Comparison of ENCODE assay signal across 21 mouse cellular contexts in the genomic region with DNA sequence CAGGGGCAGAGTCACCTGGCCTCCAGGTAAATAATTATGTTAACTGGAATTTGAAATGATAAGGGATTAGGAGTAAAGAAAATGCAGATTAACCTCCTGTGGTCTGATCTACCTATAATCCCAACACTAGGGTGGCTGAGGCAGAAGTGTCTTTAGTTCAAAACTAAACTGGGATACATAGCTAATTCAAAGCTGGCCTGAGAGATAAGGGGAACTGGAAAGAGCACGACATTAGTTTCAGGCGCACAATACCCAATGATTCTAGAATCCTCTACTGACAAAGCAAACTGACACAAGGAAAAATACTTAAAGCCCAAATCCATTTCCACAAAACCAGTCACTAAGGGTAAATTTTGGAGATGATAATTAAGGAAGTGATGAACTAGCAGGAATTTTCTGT. TPM values are rescaled to one million over a fixed set of nuclear protein-coding genes. Genes with fewer than 3 reads are reported as not detected.
DNase-seq lines count a peak whose midpoint lies in the region; ATAC-seq and TF ChIP-seq lines count a peak whose summit lies in the region.
"Had no signal": no experiment of that assay in that cellular context is flagged by ENCODE, and none has a peak within 500 bp of the region (broad histone marks: within the 10 kb centered on the region; RNA-seq: fewer than 3 reads in every experiment).

No protein-coding gene starts in this region.

- H3K27ac ChIP-seq in liver, embryonic 14.5 days = no peak overlapping the region
- H3K27ac ChIP-seq in liver, postnatal 0 days (ENCODE audit: low read depth) = no peak overlapping the region
- no peak overlapping the region for H3K27ac ChIP-seq in MEL (ENCODE audit: control insufficient read depth, low read depth, low read length)
- H3K27ac ChIP-seq: embryonic facial prominence, embryonic 13.5 days; embryonic facial prominence, embryonic 15.5 days; forebrain, embryonic 13.5 days; forebrain, embryonic 15.5 days had no signal

- no peaks in the 10 kb centered on the region; a peak in 1 of 4 replicates for H3K4me1 ChIP-seq in liver, embryonic 14.5 days (replicated peaks; ENCODE audit: control insufficient read depth in 2 of 2, insufficient read depth in 2 of 2, low read length in 1 of 2)
- no peaks in the 10 kb centered on the region for H3K4me1 ChIP-seq in liver, postnatal 0 days (ENCODE audit: insufficient read depth)
- H3K4me1 ChIP-seq in MEL (ENCODE audit: control insufficient read depth in 1 of 2, insufficient read depth in 2 of 2, low read length in 2 of 2) = peaks cover 5 to 11% of the 10 kb centered on the region in 2 experiments; a peak in 3 of 4 replicates
- H3K4me1 ChIP-seq: embryonic facial prominence, embryonic 13.5 days; embryonic facial prominence, embryonic 15.5 days; forebrain, embryonic 13.5 days; forebrain, embryonic 15.5 days had no signal

- no peak for TF ChIP-seq RAD21 in MEL (IDR thresholded peaks at IDR 0.05; ENCODE audit: low read depth, low read length)

- H3K36me3 ChIP-seq in liver, embryonic 14.5 days (replicated peaks; ENCODE audit: control insufficient read depth, insufficient read depth, low read depth) = no peaks in the 10 kb centered on the region
- H3K36me3 ChIP-seq in liver, postnatal 0 days (replicated peaks; ENCODE audit: insufficient read depth, low read length) = no peaks in the 10 kb centered on the region
- peaks cover 0 to 11% of the 10 kb centered on the region in 2 experiments; a peak in 2 of 4 replicates for H3K36me3 ChIP-seq in MEL (ENCODE audit: control insufficient read depth in 1 of 2, insufficient read depth in 2 of 2, low read length in 2 of 2)
- H3K36me3 ChIP-seq: embryonic facial prominence, embryonic 13.5 days; embryonic facial prominence, embryonic 15.5 days; forebrain, embryonic 15.5 days had no signal

- H3K4me3 ChIP-seq in liver, embryonic 14.5 days (ENCODE audit: insufficient read depth in 1 of 2, low read depth in 2 of 2, low read length in 2 of 2) = no peak overlapping the region
- no peak overlapping the region for H3K4me3 ChIP-seq in liver, postnatal 0 days (ENCODE audit: low read depth, low read length)
- H3K4me3 ChIP-seq in MEL (ENCODE audit: control insufficient read depth in 1 of 2, insufficient read depth in 1 of 2, low read depth in 2 of 2, low read length in 2 of 2) = no peak overlapping the region
- H3K4me3 ChIP-seq: embryonic facial prominence, embryonic 13.5 days; embryonic facial prominence, embryonic 15.5 days; forebrain, embryonic 13.5 days; forebrain, embryonic 15.5 days had no signal

- TF ChIP-seq POLR2A in MEL (IDR thresholded peaks at IDR 0.05; ENCODE audit: control insufficient read depth in 1 of 2, insufficient read depth in 1 of 2, low read depth in 1 of 2, low read length in 2 of 2, poor library complexity in 1 of 2) = no peak

- H3K9me3 ChIP-seq in liver, embryonic 14.5 days (ENCODE audit: control insufficient read depth, low read length) = no peaks in the 10 kb centered on the region
- no peaks in the 10 kb centered on the region for H3K9me3 ChIP-seq in liver, postnatal 0 days (ENCODE audit: low read length)
- no peaks in the 10 kb centered on the region for H3K9me3 ChIP-seq in MEL (replicated peaks; ENCODE audit: insufficient read depth, low read length)
- H3K9me3 ChIP-seq: embryonic facial prominence, embryonic 13.5 days; embryonic facial prominence, embryonic 15.5 days; forebrain, embryonic 13.5 days; forebrain, embryonic 15.5 days had no signal

- H3K79me2 ChIP-seq in MEL (ENCODE audit: control insufficient read depth, insufficient read depth, low read length, poor library complexity) = peaks cover 13% of the 10 kb centered on the region; the same call in 1 of the 2 replicates

- TF ChIP-seq CTCF in liver, embryonic 14.5 days (IDR thresholded peaks at IDR 0.05; ENCODE audit: low read depth) = no peak
- no peak for TF ChIP-seq CTCF in liver, postnatal 0 days (IDR thresholded peaks at IDR 0.05; ENCODE audit: low read depth)
- no peak for TF ChIP-seq CTCF in MEL (IDR thresholded peaks at IDR 0.05 in 2 of 3, conservative IDR thresholded peaks at IDR 0.05 in 1 of 3; ENCODE audit: control insufficient read depth in 1 of 3, insufficient read depth in 1 of 3, low read depth in 2 of 3, low read length in 3 of 3, poor library complexity in 1 of 3, severe bottlenecking in 1 of 3)

- no peak overlapping the region for H3K9ac ChIP-seq in liver, embryonic 14.5 days (replicated peaks)
- no peak overlapping the region for H3K9ac ChIP-seq in liver, postnatal 0 days (replicated peaks)
- no peak overlapping the region; the same call in 1 of the 2 replicates for H3K9ac ChIP-seq in MEL (ENCODE audit: control insufficient read depth, low read depth, low read length, poor library complexity, severe bottlenecking)
- H3K9ac ChIP-seq: embryonic facial prominence, embryonic 13.5 days; embryonic facial prominence, embryonic 15.5 days; forebrain, embryonic 13.5 days; forebrain, embryonic 15.5 days; forebrain, postnatal 0 days had no signal

- no peak overlapping the region for H3K4me2 ChIP-seq in liver, embryonic 14.5 days (ENCODE audit: low read depth)
- no peak overlapping the region for H3K4me2 ChIP-seq in liver, postnatal 0 days (ENCODE audit: low read depth, low read length)
- H3K4me2 ChIP-seq: embryonic facial prominence, embryonic 13.5 days; embryonic facial prominence, embryonic 15.5 days; forebrain, embryonic 13.5 days; forebrain, embryonic 15.5 days had no signal

- H3K27me3 ChIP-seq in liver, embryonic 14.5 days (ENCODE audit: control insufficient read depth, insufficient read depth, low read length) = no peaks in the 10 kb centered on the region
- no peaks in the 10 kb centered on the region for H3K27me3 ChIP-seq in liver, postnatal 0 days (ENCODE audit: insufficient read depth, low read length)
- no peaks in the 10 kb centered on the region for H3K27me3 ChIP-seq in MEL (ENCODE audit: control insufficient read depth in 1 of 2, insufficient read depth in 2 of 2, low read length in 2 of 2)
- H3K27me3 ChIP-seq: embryonic facial prominence, embryonic 13.5 days; embryonic facial prominence, embryonic 15.5 days; forebrain, embryonic 13.5 days; forebrain, embryonic 15.5 days had no signal

- peak; percentile 30 for TF ChIP-seq EP300 in liver, embryonic 14.5 days (IDR thresholded peaks at IDR 0.05; ENCODE audit: low read depth)
- TF ChIP-seq EP300 in liver, postnatal 0 days (IDR thresholded peaks at IDR 0.05; ENCODE audit: low read depth) = no peak
- TF ChIP-seq EP300 in MEL (IDR thresholded peaks at IDR 0.05; ENCODE audit: low read depth in 1 of 2, low read length in 2 of 2) = no peak; a peak in 1 of 4 replicates

- peak; percentile 24 to 49 (median 31) for DNase-seq in liver, embryonic 14.5 days (ENCODE audit: low read depth in 3 of 3, low spot score in 3 of 3)
- DNase-seq in liver, postnatal 0 days = no peak
- DNase-seq in MEL (ENCODE audit: low read depth, low spot score) = peak; percentile 61
- peak; percentile 35 for DNase-seq in c-Kit-positive CD71-positive TER-119-positive erythroid progenitor cells, embryonic 14.5 days (ENCODE audit: low spot score)
- no peak for DNase-seq in adrenal gland, postnatal 36 days
- no peak for DNase-seq in frontal cortex, postnatal 36 days (ENCODE audit: low spot score in 2 of 2)
- DNase-seq: adrenal gland, adult 2 months; adrenal gland, postnatal 10 days; cerebellum, adult 11 months; cerebellum, adult 18-20 months; cerebellum, adult 8-10 months; cerebellum, adult 9-11 months; cerebellum, postnatal 14 days; cerebellum, postnatal 36 days; embryo, embryonic 11 days; forebrain, postnatal 0 days had no signal

- no peak for ATAC-seq in liver, embryonic 14.5 days (ENCODE audit: insufficient read depth)
- ATAC-seq in liver, postnatal 0 days = no peak
- no peak for ATAC-seq in erythroblast, adult 5-6 weeks (replicated peaks; ENCODE audit: low FRiP score, poor library complexity, severe bottlenecking)
- ATAC-seq: forebrain, embryonic 13.5 days; forebrain, embryonic 15.5 days; forebrain, postnatal 0 days had no signal

- WGBS in liver, embryonic 14.5 days (ENCODE audit: insufficient replicate concordance) = 39% methylated on average over 2 of the region's 2 CpGs
- WGBS in liver, postnatal 0 days (ENCODE audit: insufficient replicate concordance) = 61% methylated on average over 2 of the region's 2 CpGs

TF ChIP-seq in MEL, 35 proteins besides CTCF, POLR2A, EP300 and RAD21:
- TF ChIP-seq USF2 (IDR thresholded peaks at IDR 0.05; ENCODE audit: borderline replicate concordance in 1 of 2, insufficient read depth in 1 of 2, low read depth in 1 of 2, low read length in 2 of 2) = no peak
- TF ChIP-seq ZMIZ1 (IDR thresholded peaks at IDR 0.05; ENCODE audit: low read depth, low read length) = no peak
- no peak for TF ChIP-seq TCF12 (IDR thresholded peaks at IDR 0.05; ENCODE audit: low read depth, low read length)
- TF ChIP-seq GATA1 (IDR thresholded peaks at IDR 0.05; ENCODE audit: low read depth, low read length) = peak; percentile 59; the same call in 1 of the 2 replicates
- TF ChIP-seq MEF2A (IDR thresholded peaks at IDR 0.05; ENCODE audit: extremely low read depth, insufficient replicate concordance, low read depth, low read length, poor library complexity, severe bottlenecking) = no peak
- peak; percentile 69 for TF ChIP-seq TAL1 (IDR thresholded peaks at IDR 0.05; ENCODE audit: low read length)
- no peak for TF ChIP-seq HCFC1 (IDR thresholded peaks at IDR 0.05; ENCODE audit: low read depth, low read length)
- TF ChIP-seq ZNF384 (IDR thresholded peaks at IDR 0.05; ENCODE audit: low read depth, low read length) = no peak
- no peak for TF ChIP-seq JUND (IDR thresholded peaks at IDR 0.05; ENCODE audit: low read depth, low read length)
- no peak for TF ChIP-seq MAFK (IDR thresholded peaks at IDR 0.05; ENCODE audit: borderline replicate concordance, low read depth, low read length)
- TF ChIP-seq MAZ (IDR thresholded peaks at IDR 0.05; ENCODE audit: low read depth, low read length) = no peak
- TF ChIP-seq ZC3H11A (IDR thresholded peaks at IDR 0.05; ENCODE audit: low read depth, low read length) = no peak

RNA-seq across cellular contexts. Expression of gene Brwd3, which starts 2.2 kb away (rescaled TPM):
- 0.90 and 1.1 TPM in 2 replicates for polyA plus RNA-seq in liver, embryonic 14.5 days (2012; rRNA removed)
- 0.87 and 0.96 TPM in 2 replicates for polyA plus RNA-seq in liver, embryonic 14.5 days (2014; fragmentation: Nextera tagmentation; extraction: Ambion mirVana)
- polyA plus RNA-seq in liver, postnatal 0 days (2015; fragmentation: Nextera tagmentation; extraction: Ambion mirVana) = 0.77 and 0.89 TPM in 2 replicates
- total RNA-seq in MEL (2012; rRNA removed) = 8.4 and 9.0 TPM in 2 replicates
- 100 to 1,000 TPM in 1 of 2 experiments, 10 to 100 TPM in 1; 10.8 to 136 TPM for polyA plus RNA-seq in MEL (2012; ENCODE audit: insufficient read depth in 1 of 2, insufficient read length in 2 of 2, low read depth in 1 of 2, low replicate concordance in 2 of 2, missing spikeins in 1 of 2)
- total RNA-seq in adrenal gland, postnatal 36 days (2021) = 1 to 10 TPM; 6.4 to 8.0 TPM
- 4.6 and 7.5 TPM in 2 replicates for total RNA-seq in erythroblast, adult 5-6 weeks (2015; ENCODE audit: low replicate concordance)
- 4.0 and 8.9 TPM in 2 replicates for total RNA-seq in erythroblast, adult 5-6 weeks (2017; ENCODE audit: low replicate concordance)

Comparison
In these comparisons a context has a peak if more than half of its experiments do, and no peak if none do; other contexts are left out.
1. DNase-seq: peak in liver, embryonic 14.5 days (3 of 3), MEL (single experiment) and c-Kit-positive CD71-positive TER-119-positive erythroid progenitor cells, embryonic 14.5 days (single experiment); none in liver, postnatal 0 days (single experiment), adrenal gland, postnatal 36 days (0 of 2) and frontal cortex, postnatal 36 days (0 of 2).